Mouse (Mus musculus) induced T-regulatory cell, adult 2 months (primary cell): ENCODE data around the gene Dspp.

Experiments used
- DNase-seq: peaks from one replicate; pipeline ENCODE4 v3.0.0-alpha.2; 2012; ENCODE audit warnings: low read depth

Dspp gene

GRCm38 (mm10) chr5:104170412-104170811 is at the start of gene Dspp:
Dspp (plus strand) TSS chr5:104170712.
- no peak for DNase-seq

GRCm38 (mm10) chr5:104124016-104124658 is 46.4 kb upstream of the Dspp start:
- DNase-seq = no peak

- no peak for DNase-seq
These were observed 43.8 kb upstream of the Dspp start for GRCm38 (mm10) chr5:104126561-104127320.

GRCm38 (mm10) chr5:104127351-104127750 is 43.2 kb upstream of the Dspp start:
- DNase-seq = no peak

GRCm38 (mm10) chr5:104128281-104129031 is 42.1 kb upstream of the Dspp start:
- DNase-seq = no peak

- no peak for DNase-seq
These were observed 39.6 kb upstream of the Dspp start for GRCm38 (mm10) chr5:104130891-104131290.

- DNase-seq = peak; percentile 3
These were observed 39.0 kb upstream of the Dspp start for GRCm38 (mm10) chr5:104131544-104131943.

GRCm38 (mm10) chr5:104133752-104134151 is 36.8 kb upstream of the Dspp start:
- DNase-seq = no peak

GRCm38 (mm10) chr5:104137920-104138541 is 32.5 kb upstream of the Dspp start:
- no peak for DNase-seq

- DNase-seq = no peak
These were observed 29.4 kb upstream of the Dspp start for GRCm38 (mm10) chr5:104141067-104141466.

- DNase-seq = no peak
These were observed 26.5 kb upstream of the Dspp start for GRCm38 (mm10) chr5:104144057-104144456.

- no peak for DNase-seq
These were observed 21.2 kb upstream of the Dspp start for GRCm38 (mm10) chr5:104149349-104149748.

- DNase-seq = no peak
These were observed 20.3 kb upstream of the Dspp start for GRCm38 (mm10) chr5:104150196-104150595.

- no peak for DNase-seq
These were observed 12.8 kb upstream of the Dspp start for GRCm38 (mm10) chr5:104157701-104158100.

GRCm38 (mm10) chr5:104158332-104159052 is 12.0 kb upstream of the Dspp start:
- DNase-seq = no peak

- DNase-seq = no peak
These were observed 9.9 kb upstream of the Dspp start for GRCm38 (mm10) chr5:104160581-104160980.

GRCm38 (mm10) chr5:104161390-104161789 is 9.1 kb upstream of the Dspp start:
- no peak for DNase-seq

GRCm38 (mm10) chr5:104163536-104163935 is 7.0 kb upstream of the Dspp start:
- no peak for DNase-seq

- DNase-seq = no peak
These were observed 2.6 kb downstream of the Dspp start for GRCm38 (mm10) chr5:104173094-104173493.

- DNase-seq = no peak
These were observed 13.2 kb downstream of the Dspp start for GRCm38 (mm10) chr5:104183743-104184142.

GRCm38 (mm10) chr5:104187281-104187680 is 16.8 kb downstream of the Dspp start:
- no peak for DNase-seq

GRCm38 (mm10) chr5:104195086-104195485 is 24.6 kb downstream of the Dspp start:
- DNase-seq = no peak
